Mouse (Mus musculus): ENCODE results near the gene Trim26.

Gene Trim26

GRCm38 (mm10) chr17:36899376-36899775 is 62.4 kb downstream of the Trim26 start:
- CTCF ChIA-PET = no interaction called here

GRCm38 (mm10) chr17:36900001-36900400 is 63.1 kb downstream of the Trim26 start:
- CTCF ChIA-PET = no interaction called here

- CTCF ChIA-PET = no interaction called here
Measured at GRCm38 (mm10) chr17:36900691-36901090, 63.8 kb downstream of the Trim26 start.

- CTCF ChIA-PET = interaction anchor here (1.1 kb wide), 1 partner anchor 11 kb away, joined by 4 read pairs; no protein-coding TSS in a partner anchor
Measured at GRCm38 (mm10) chr17:36903651-36904050, 66.7 kb downstream of the Trim26 start.

- CTCF ChIA-PET = no interaction called here
Measured at GRCm38 (mm10) chr17:36908235-36908634, 71.3 kb downstream of the Trim26 start.

All from spleen, embryonic (tissue).